Mouse (Mus musculus): ENCODE measurements at regions not wholly inside any gene's neighbourhood (a gene's known extent, or its start where the extent isn't known, plus 50 kb on each side); places are given as distances from the start of the nearest gene placed in this dataset.

- Histone ChIP-seq H3K4me1 (replicated peaks; ENCODE audit: control insufficient read depth, insufficient read depth, low read length) (no peaks in the 10 kb centered on the region), H3K9me3 (ENCODE audit: control insufficient read depth, low read length) (no peaks in the 10 kb centered on the region), H3K4me2 (replicated peaks) (no peak overlapping the region), H3K27ac (no peak overlapping the region), H3K36me3 (replicated peaks; ENCODE audit: control insufficient read depth, insufficient read depth) (no peaks in the 10 kb centered on the region), H3K4me3 (replicated peaks; ENCODE audit: low read length) (no peak overlapping the region), H3K27me3 (ENCODE audit: control insufficient read depth, insufficient read depth, low read length) (no peaks in the 10 kb centered on the region), H3K9ac (no peak overlapping the region)
- ATAC-seq (ENCODE audit: low FRiP score), result no peak
- no peak for DNase-seq (ENCODE audit: low spot score)
- WGBS, result 71% methylated on average over 4 of the region's 4 CpGs
These were observed 71.3 kb upstream of the Kcnd3 start for GRCm38 (mm10) chr3:105380818-105381217.

DNA sequence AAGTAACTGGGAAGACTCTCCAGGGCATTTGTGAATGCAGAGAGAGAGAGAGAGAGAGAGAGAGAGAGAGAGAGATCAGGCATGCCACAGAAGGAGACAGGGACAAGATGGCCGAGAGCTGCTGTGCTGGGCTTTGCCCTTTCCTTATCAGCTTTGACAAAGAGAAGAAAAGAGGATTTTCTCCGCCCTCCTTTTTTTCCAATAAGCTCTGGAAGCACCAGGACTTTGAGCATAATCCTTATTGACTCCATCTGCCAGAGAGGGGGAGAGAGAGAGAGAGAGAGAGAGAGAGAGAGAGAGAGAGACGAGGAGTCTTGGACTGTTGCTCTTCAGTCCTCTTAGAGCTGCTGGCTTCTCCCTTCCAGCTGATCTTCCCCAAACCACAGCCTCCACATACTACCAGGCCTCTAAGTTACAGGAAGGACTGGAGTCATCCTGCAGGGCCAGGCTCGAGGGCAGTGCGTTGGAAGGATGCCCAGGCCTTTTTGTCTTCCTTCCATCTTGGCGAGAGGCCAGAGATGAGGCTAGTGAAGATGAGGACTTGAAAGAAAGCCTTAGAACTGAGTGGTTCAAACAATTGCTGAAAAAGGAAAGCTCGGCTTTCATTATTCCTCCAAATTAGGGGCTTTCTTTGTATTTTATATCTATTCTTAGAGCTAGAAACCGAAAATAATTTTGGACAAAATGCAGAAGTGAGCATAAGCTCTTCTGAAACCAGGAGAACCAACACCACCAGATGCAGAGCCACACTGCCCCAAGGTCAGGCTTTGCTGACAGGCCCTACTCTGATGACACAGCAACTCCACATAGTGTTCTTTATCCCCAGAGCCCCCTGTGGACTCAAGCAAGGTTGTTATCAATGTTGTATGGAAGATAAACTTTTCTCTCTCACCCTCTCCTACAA is 59.3 kb upstream of the Kcnd3 start:
- DNase-seq (ENCODE audit: low spot score) (peak; percentile 67), ATAC-seq (ENCODE audit: low FRiP score) (peak; percentile 34; the same call in 1 of the 2 replicates)
- H3K27me3 ChIP-seq (ENCODE audit: control insufficient read depth, insufficient read depth, low read length), result no peaks in the 10 kb centered on the region
- no peak overlapping the region for H3K4me2 ChIP-seq (replicated peaks)
- no peaks in the 10 kb centered on the region for H3K9me3 ChIP-seq (ENCODE audit: control insufficient read depth, low read length)
- 51% methylated on average over 8 of the region's 8 CpGs for WGBS
- no peaks in the 10 kb centered on the region for H3K4me1 ChIP-seq (replicated peaks; ENCODE audit: control insufficient read depth, insufficient read depth, low read length)
- no peaks in the 10 kb centered on the region for H3K36me3 ChIP-seq (replicated peaks; ENCODE audit: control insufficient read depth, insufficient read depth)
- no peak overlapping the region for H3K27ac ChIP-seq
- no peak overlapping the region for H3K4me3 ChIP-seq (replicated peaks; ENCODE audit: low read length)
- no peak overlapping the region for H3K9ac ChIP-seq
